Mouse (Mus musculus): ENCODE measurements around the gene Adam1b.

DNA sequence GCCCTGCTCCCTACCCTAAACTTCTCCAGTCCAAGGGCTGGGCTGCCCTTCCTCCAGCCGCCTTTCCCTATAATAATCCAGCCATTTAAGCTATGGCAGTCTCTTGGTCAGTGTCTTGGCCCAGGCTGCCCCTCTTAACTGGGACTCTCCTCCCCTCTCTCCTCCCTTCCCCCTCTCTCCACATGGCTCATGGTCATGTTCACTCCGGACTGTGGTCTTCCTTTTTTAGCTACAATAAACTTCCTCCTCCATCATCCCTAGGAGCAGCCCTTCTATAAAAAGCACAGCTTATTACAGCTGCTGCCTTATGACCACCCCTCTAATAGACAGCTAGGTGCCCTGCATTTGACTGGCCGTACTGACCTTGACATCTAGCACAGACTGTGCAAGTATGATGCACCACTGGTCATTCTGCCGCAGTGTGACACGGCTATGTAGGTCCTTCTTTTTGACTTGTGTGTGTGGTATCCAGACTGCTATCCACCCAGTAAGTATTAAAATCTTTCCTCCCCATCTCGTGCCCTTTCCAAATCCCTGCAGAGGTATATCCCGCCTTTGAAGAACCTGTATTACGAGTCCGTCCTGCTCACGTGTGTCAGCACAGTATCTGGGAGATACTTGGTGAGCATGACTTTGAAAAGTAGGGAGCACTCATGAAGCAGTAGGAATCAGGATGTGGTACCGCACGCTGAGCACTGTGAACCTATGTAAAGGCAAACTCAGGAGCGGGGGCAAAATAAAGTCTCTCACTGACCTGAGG lies 49.3 kb downstream of the Adam1b start:
- no peak for TF ChIP-seq POLR2A (IDR thresholded peaks at IDR 0.05; ENCODE audit: low read depth, low read length)
- no peak for TF ChIP-seq CTCF (IDR thresholded peaks at IDR 0.05; ENCODE audit: extremely low read depth, insufficient read length, insufficient replicate concordance, low read depth, low read length)
